Mouse (Mus musculus) liver, embryonic 14.5 days (tissue): ENCODE measurements at regions not wholly inside any gene's neighbourhood (a gene's known extent, or its start where the extent isn't known, plus 50 kb on each side); places are given as distances from the start of the nearest gene placed in this dataset.

Experiments used
- ATAC-seq: fragments of 200-750 bp; cut with Nextera tagmentation; 2 replicates; pipeline ENCODE4 v1.8.0; 2017; ENCODE audit warnings: moderate number of reproducible peaks, mild to moderate bottlenecking, moderate library complexity; ENCODE audit not compliant: insufficient read depth
- DNase-seq, 3 experiments: peaks; one replicate each; pipeline ENCODE4 v3.0.0-alpha.2; 2012 to 2013; ENCODE audit warnings: low read depth in 3 of 3, low spot score in 3 of 3
- H3K27ac ChIP-seq: fragments of 300-500 bp; sonication (generic); 2 replicates; pipeline ENCODE4 v1.5.1; 2014; ENCODE audit warnings: moderate library complexity, mild to moderate bottlenecking, control low read depth, inconsistent platforms
- H3K27me3 ChIP-seq: fragments of 300-500 bp; sonication (generic); 2 replicates; pipeline ENCODE4 v1.6.1; 2014; ENCODE audit warnings: mild to moderate bottlenecking, low read length, moderate library complexity; ENCODE audit not compliant: control insufficient read depth, insufficient read depth
- H3K36me3 ChIP-seq: fragments of 300-500 bp; sonication (generic); replicated peaks from 2 replicates; pipeline ENCODE4 v1.6.1; 2014; ENCODE audit warnings: low read depth; ENCODE audit not compliant: control insufficient read depth, insufficient read depth
- H3K4me1 ChIP-seq, 2 experiments: fragments of 200-500 bp in 1 of 2; fragments of 300-500 bp in 1 of 2; sonication (generic) in 1 of 2; replicated peaks; 2 replicates each; pipeline ENCODE4 v1.6.1; 2012 to 2014; ENCODE audit warnings: antibody characterized with exemption in 1 of 2, inconsistent platforms in 1 of 2, low read length in 1 of 2; ENCODE audit not compliant: control insufficient read depth in 2 of 2, insufficient read depth in 2 of 2
- H3K4me2 ChIP-seq: fragments of 300-500 bp; sonication (generic); 2 replicates; pipeline ENCODE4 v1.6.1; 2014; ENCODE audit warnings: low read depth, mild to moderate bottlenecking, control low read depth, moderate library complexity
- H3K4me3 ChIP-seq, 2 experiments: fragments of 200-500 bp in 1 of 2; fragments of 300-500 bp in 1 of 2; sonication (generic) in 1 of 2; 2 replicates each; pipeline ENCODE4 v1.5.1; 2012 to 2014; ENCODE audit warnings: low read depth in 2 of 2, low read length in 2 of 2, mild to moderate bottlenecking in 2 of 2, control low read depth in 1 of 2, inconsistent platforms in 1 of 2, moderate library complexity in 1 of 2; ENCODE audit not compliant: insufficient read depth in 1 of 2
- H3K9ac ChIP-seq: fragments of 300-500 bp; sonication (generic); replicated peaks from 2 replicates; pipeline ENCODE4 v1.6.1; 2014; ENCODE audit warnings: mild to moderate bottlenecking, control low read depth, moderate library complexity
- H3K9me3 ChIP-seq: fragments of 300-500 bp; sonication (generic); 2 replicates; pipeline ENCODE4 v1.6.1; 2016; ENCODE audit warnings: low read length, mixed read lengths; ENCODE audit not compliant: control insufficient read depth
- CTCF ChIP-seq: IDR thresholded peaks from 2 replicates; pipeline ENCODE4 v1.5.1; 2016; ENCODE audit warnings: antibody characterized with exemption, low read depth, control low read depth
- EP300 ChIP-seq: IDR thresholded peaks from 2 replicates; pipeline ENCODE4 v1.6.1; 2016; ENCODE audit warnings: antibody characterized with exemption, low read depth
- WGBS: fragments of 180-500 bp; shearing (Covaris S2); extraction: QIAGEN DNeasy Blood & Tissue Kit; methylation state at CpG from one replicate; pipeline ENCODE4 v1.1.7; 2014; ENCODE audit not compliant: insufficient replicate concordance; 5-methylcytosine and 5-hydroxymethylcytosine counted together

GRCm38 (mm10) chr10:51191407-51192059, 288.9 kb upstream of the Gm49339 start:
- ATAC-seq (no peak), DNase-seq (no peak)
- H3K36me3 ChIP-seq: no peaks in the 10 kb centered on the region
- H3K27ac ChIP-seq: no peak overlapping the region
- no peaks in the 10 kb centered on the region for H3K27me3 ChIP-seq
- H3K9ac ChIP-seq: no peak overlapping the region
- no peaks in the 10 kb centered on the region for H3K9me3 ChIP-seq
- no peak overlapping the region for H3K4me2 ChIP-seq
- H3K4me1 ChIP-seq: no peaks in the 10 kb centered on the region
- WGBS: 49% methylated on average over 5 of the region's 5 CpGs
- no peak overlapping the region for H3K4me3 ChIP-seq
- TF ChIP-seq EP300 (no peak), CTCF (no peak)

- ATAC-seq (no peak), DNase-seq (no peak)
- Histone ChIP-seq H3K4me1 (no peaks in the 10 kb centered on the region), H3K27ac (no peak overlapping the region), H3K36me3 (no peaks in the 10 kb centered on the region), H3K9ac (no peak overlapping the region), H3K4me3 (no peak overlapping the region), H3K9me3 (no peaks in the 10 kb centered on the region), H3K4me2 (no peak overlapping the region), H3K27me3 (no peaks in the 10 kb centered on the region)
- TF ChIP-seq CTCF: no peak
- no peak for TF ChIP-seq EP300
- WGBS: 34% methylated on average over 4 of the region's 4 CpGs
Observed at GRCm38 (mm10) chr10:51219481-51219880, 260.9 kb upstream of the Gm49339 start.

DNA sequence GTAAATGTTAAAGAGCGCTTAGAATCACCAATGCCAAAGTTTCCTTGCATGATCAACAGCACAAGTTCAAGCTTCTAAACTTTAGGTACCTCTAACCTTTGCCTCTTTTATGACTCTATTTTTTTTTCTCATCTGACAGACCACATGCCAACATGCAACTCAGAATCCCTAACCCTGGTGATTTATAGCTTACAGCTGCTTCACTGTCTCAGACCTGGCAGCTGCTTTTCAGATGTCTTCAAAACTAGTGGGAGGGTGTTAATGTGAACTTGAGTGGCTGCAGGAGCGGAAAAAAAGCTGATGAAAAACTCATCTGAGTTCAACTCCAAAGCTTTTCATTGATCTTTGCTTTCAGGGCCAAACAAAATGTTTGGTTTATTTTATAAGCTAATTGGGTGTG, 246.8 kb upstream of the Gm49339 start:
- no peak for ATAC-seq
- Histone ChIP-seq H3K9ac (no peak overlapping the region), H3K27ac (no peak overlapping the region), H3K4me3 (no peak overlapping the region), H3K4me1 (no peaks in the 10 kb centered on the region), H3K36me3 (no peaks in the 10 kb centered on the region), H3K4me2 (no peak overlapping the region), H3K9me3 (no peaks in the 10 kb centered on the region), H3K27me3 (no peaks in the 10 kb centered on the region)
- DNase-seq: no peak
- TF ChIP-seq EP300 (no peak), CTCF (no peak)
- 62% methylated on average over 2 of the region's 2 CpGs for WGBS

DNA sequence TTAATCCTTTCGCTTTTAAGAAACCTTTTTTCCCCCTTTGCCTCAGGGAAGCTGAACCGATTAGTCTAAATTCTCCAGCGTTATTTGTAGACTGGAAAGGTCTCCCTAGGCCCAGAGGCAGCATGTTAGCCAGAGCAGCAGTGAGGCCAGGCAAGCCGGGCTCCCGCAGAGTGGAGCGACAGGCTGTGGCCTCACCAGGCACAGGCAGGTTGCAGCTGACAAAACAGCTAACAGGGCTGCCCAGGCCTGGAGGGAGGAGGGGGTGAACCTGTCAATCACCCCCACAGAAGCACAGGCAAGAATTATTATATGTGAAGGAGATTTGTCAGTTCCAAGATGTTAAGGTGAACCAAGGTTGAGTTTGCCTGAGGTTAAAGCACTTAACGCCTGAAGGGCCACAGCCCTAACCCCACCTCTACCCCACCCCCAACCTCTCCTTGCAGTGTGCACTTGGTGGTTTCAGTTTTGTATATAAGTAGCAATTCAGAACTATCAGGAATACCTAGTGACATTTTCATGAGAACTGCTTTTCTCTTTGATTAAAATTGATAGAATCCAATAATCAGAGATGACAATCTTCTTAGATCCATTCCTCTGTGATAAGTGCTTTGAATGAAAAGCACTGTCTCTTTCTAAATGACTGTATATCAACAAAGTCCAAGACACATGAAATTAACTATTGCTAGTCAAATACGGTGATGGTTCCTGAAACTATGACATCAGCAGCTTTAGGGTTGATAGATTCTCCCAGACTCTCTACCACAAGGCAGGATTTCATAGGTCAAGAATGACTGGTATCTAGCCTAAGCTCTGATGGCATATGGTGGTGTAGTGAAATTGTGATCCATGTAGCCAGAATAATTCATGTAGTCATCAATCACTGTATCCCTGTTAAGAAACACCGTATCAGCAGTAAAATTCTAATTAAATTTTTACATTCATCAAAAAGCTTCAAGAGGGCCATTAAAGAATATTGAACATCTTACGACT, 244.5 kb upstream of the Gm49339 start:
- no peak for DNase-seq
- 44% methylated on average over 10 of the region's 10 CpGs for WGBS
- TF ChIP-seq EP300: no peak
- TF ChIP-seq CTCF: no peak

DNA sequence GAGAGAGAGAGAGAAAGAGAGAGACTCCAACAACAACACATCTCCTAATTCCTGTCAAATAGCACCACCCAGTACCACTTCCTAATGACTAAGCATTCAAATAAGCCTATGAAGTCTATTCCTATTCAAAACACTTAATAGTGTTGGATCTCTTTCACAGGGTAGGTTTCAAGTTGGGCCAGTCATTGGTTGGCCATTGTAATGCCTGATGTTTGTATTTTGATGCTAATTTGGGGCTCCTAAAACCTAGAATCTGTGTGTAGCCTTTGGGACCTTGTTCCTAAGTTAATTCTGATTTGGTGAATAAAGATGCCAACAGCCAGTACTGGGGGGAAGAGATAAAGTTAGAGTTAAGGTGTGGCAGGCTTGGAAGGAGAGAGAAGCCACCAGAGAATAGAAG, 242.3 kb upstream of the Gm49339 start:
- Histone ChIP-seq H3K4me3 (no peak overlapping the region), H3K27me3 (no peaks in the 10 kb centered on the region), H3K4me1 (no peaks in the 10 kb centered on the region), H3K9ac (no peak overlapping the region), H3K36me3 (no peaks in the 10 kb centered on the region), H3K9me3 (no peaks in the 10 kb centered on the region), H3K27ac (no peak overlapping the region), H3K4me2 (no peak overlapping the region)
- DNase-seq: no peak
- ATAC-seq: no peak
- no peak for TF ChIP-seq EP300
- TF ChIP-seq CTCF: no peak

More for the DNA sequence above, 244.5 kb upstream of the Gm49339 start:
- no peaks in the 10 kb centered on the region for H3K4me1 ChIP-seq
- no peak overlapping the region for H3K4me3 ChIP-seq
- no peaks in the 10 kb centered on the region for H3K36me3 ChIP-seq
- ATAC-seq: no peak
- no peak overlapping the region for H3K27ac ChIP-seq
- no peaks in the 10 kb centered on the region for H3K9me3 ChIP-seq
- no peak overlapping the region for H3K9ac ChIP-seq
- no peak overlapping the region for H3K4me2 ChIP-seq
- no peaks in the 10 kb centered on the region for H3K27me3 ChIP-seq
